Mouse (Mus musculus): ENCODE data around the gene Map3k7cl.

Map3k7cl gene

DNA sequence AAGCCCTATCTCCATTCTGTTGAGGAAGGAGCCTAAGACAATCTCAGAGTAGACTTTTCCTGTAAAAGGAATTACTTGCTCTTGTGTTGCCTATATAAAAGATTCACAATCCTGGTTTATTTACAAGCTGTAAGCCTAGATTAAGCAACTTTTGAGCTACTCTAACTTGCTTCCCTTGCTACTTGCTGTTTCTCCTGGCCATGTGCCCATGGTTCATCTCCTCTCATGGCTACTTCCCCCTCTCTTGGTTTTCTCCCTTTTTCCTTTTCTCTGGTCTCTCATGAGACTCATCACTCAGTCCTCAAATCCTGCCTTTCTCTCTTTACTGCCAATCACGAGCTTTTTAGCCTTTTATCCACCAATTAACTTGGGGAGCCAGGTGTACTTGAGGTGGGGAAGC lies 85.0 kb downstream of the Map3k7cl start:
- no peak for DNase-seq (ENCODE audit: low spot score in 2 of 2)

DNA sequence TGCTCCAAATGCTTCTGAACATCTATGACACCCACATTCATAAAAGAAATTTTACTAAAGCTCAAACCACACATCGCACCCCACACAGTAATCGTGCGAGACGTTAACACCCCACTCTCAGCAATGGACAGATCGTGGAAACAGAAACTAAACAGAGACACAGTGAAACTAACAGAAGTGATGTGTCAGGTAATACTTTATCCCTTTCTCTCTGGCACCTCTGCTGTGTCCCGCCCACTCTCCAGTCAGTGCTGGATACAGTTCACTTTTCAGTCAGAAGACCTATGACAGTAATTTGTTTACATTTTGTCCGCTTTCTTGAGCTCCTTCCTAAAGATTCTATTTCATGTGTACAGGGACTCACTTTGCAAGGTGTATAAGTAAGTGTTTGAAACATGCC lies 89.1 kb downstream of the Map3k7cl start:
- DNase-seq (ENCODE audit: low spot score in 2 of 2), result no peak

DNA sequence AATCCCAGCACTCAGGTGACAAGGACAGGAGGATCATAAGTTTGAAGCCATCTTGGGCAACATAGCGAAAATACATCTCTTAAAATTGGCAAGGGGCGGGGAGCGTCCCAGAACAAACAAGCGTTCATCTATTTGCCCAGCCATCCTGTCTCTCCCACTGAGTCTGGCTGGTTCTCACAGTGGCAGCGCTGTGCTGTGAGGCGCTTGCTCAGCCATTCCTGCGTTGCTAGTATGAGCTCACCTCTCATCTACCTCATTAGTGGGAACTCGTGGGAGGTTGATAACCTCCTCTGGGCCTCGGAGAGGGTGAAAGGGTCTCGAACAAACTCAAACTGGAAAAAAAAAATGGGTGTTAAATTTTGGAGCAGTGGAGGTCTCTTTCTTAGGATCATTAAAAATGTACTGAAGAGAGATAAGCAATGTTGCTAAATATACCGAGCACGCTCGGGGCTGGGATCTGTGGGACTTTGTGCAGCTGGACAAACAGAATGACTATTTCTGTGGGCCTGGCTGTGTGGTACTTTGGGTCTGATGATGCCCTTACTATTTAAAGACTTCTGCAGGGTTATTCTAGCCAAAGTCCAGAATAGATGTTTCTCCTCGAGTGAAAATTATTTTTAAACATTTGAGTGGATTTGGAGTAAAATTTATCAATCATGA lies 91.1 kb downstream of the Map3k7cl start:
- DNase-seq (ENCODE audit: low spot score in 2 of 2), result no peak

Data from frontal cortex, postnatal 36 days (tissue).